In the genomic region with DNA sequence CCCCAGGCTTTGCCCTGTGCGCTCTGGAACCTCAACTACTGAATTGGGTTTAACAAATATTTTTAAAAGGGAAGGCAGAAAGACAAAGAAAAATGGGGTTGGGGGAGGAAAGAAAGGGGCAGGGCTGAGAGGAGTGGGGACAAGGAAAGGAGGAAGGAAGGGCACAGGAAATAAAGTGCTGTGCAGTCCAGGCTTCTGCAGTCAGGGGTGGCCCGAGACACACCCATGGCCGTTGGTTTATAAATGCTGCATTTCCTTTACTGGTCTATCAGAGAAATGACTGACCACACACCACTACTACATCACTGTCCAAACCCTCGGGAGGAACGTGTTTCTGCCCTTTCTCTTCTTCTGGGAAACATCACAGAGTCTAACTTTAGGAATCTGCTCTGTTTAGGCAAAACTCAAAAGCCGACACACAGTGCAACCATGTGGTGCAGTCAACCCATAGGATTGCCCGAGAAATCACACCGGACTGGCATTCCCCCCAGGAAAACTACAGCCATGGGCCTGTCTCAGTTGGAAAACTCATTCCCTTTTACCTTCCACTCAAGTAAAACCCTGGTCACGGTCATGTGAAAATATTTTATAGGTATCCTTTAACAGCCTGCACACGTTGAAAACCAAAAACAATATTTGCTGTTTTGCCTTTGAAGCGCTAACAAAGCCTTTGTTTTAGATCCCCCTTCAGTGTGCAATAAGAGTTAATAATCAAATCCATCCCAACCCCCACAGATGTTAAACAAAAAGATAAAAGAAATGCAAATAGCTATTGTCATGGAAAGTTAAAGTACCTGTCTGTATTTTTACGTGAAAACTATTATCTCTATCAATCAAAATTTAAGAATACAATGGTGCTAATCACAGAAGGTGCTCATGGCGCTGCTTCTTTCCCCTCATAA, we compare ENCODE assay signal across 9 mouse cellular contexts.
DNase-seq lines count a peak whose midpoint lies in the region; ATAC-seq and TF ChIP-seq lines count a peak whose summit lies in the region.
"Had no signal": no experiment of that assay in that cellular context is flagged by ENCODE, and none has a peak within 500 bp of the region (broad histone marks: within the 10 kb centered on the region; RNA-seq: fewer than 3 reads in every experiment).

No protein-coding gene starts in this region.

- H3K4me2 ChIP-seq in limb, embryonic 13.5 days (replicated peaks), result 0 out of 2 replicates have a peak overlapping the region, but pooled peaks have one; percentile 12
- H3K4me2 ChIP-seq in intestine, postnatal 0 days (replicated peaks; ENCODE audit: low read depth), result peak overlapping the region; percentile 63

- no peak for DNase-seq in limb, embryonic 10.5 days (ENCODE audit: low spot score)
- no peak for DNase-seq in embryonic facial prominence, embryonic 10.5 days (ENCODE audit: low spot score)
- peak; percentile 55 for DNase-seq in naive thymus-derived CD4-positive, alpha-beta T cell, adult 2 months (ENCODE audit: low read depth)
- DNase-seq in left cerebral cortex, postnatal 14 days (ENCODE audit: low spot score in 2 of 2), result no peak
- DNase-seq in cerebellum, adult 2 months, result no peak

- ATAC-seq in limb, embryonic 13.5 days (ENCODE audit: low FRiP score, low read depth), result no peak
- ATAC-seq in intestine, postnatal 0 days, result no peak
- ATAC-seq: hindbrain, embryonic 16.5 days had no signal

- H3K4me3 ChIP-seq in limb, embryonic 13.5 days, result no peak overlapping the region
- H3K4me3 ChIP-seq in limb, embryonic 10.5 days, result no peak overlapping the region
- H3K4me3 ChIP-seq in embryonic facial prominence, embryonic 10.5 days, result no peak overlapping the region
- H3K4me3 ChIP-seq in intestine, postnatal 0 days (ENCODE audit: low read depth, low read length), result peak overlapping the region; percentile 20; the same call in 1 of the 2 replicates
- H3K4me3 ChIP-seq in cerebellum, adult 2 months (replicated peaks; ENCODE audit: insufficient read depth, low read depth, low read length), result no peak overlapping the region
- H3K4me3 ChIP-seq: myocyte had no signal

- no peaks in the 10 kb centered on the region for H3K9me3 ChIP-seq in limb, embryonic 13.5 days
- no peaks in the 10 kb centered on the region for H3K9me3 ChIP-seq in limb, embryonic 10.5 days (replicated peaks)
- no peaks in the 10 kb centered on the region for H3K9me3 ChIP-seq in embryonic facial prominence, embryonic 10.5 days
- H3K9me3 ChIP-seq in intestine, postnatal 0 days (ENCODE audit: control insufficient read depth), result no peaks in the 10 kb centered on the region

- no peaks in the 10 kb centered on the region for H3K36me3 ChIP-seq in limb, embryonic 13.5 days
- no peaks in the 10 kb centered on the region for H3K36me3 ChIP-seq in limb, embryonic 10.5 days
- H3K36me3 ChIP-seq in embryonic facial prominence, embryonic 10.5 days (replicated peaks), result no peaks in the 10 kb centered on the region
- no peaks in the 10 kb centered on the region for H3K36me3 ChIP-seq in intestine, postnatal 0 days (ENCODE audit: control insufficient read depth, insufficient read depth)

- intact Hi-C loops in left cerebral cortex, postnatal 14 days (cut with DNase I), result loop anchor here (10.0 kb wide), 2 partner anchors 240 to 740 kb away; no protein-coding TSS in a partner anchor

- no peaks in the 10 kb centered on the region for H3K27me3 ChIP-seq in limb, embryonic 13.5 days
- H3K27me3 ChIP-seq in limb, embryonic 10.5 days (ENCODE audit: low read depth, poor library complexity, severe bottlenecking), result peaks cover 34% of the 10 kb centered on the region
- H3K27me3 ChIP-seq in embryonic facial prominence, embryonic 10.5 days (replicated peaks; ENCODE audit: low read depth, poor library complexity, severe bottlenecking), result peaks cover 12% of the 10 kb centered on the region
- no peaks in the 10 kb centered on the region for H3K27me3 ChIP-seq in intestine, postnatal 0 days (replicated peaks; ENCODE audit: control insufficient read depth, insufficient read depth, low read length)
- no peaks in the 10 kb centered on the region for H3K27me3 ChIP-seq in cerebellum, adult 2 months (ENCODE audit: control insufficient read depth, insufficient read depth, low read length)

- WGBS in limb, embryonic 13.5 days, result 35% methylated on average over 13 of the region's 13 CpGs
- WGBS in limb, embryonic 10.5 days, result 41% methylated on average over 13 of the region's 13 CpGs
- WGBS in embryonic facial prominence, embryonic 10.5 days, result 31% methylated on average over 13 of the region's 13 CpGs
- WGBS in intestine, postnatal 0 days, result 26% methylated on average over 13 of the region's 13 CpGs
- WGBS in cerebellum, adult 2 months, result 91% methylated on average over 13 of the region's 13 CpGs

- no peak overlapping the region for H3K9ac ChIP-seq in limb, embryonic 13.5 days
- 0 out of 2 replicates have a peak overlapping the region, but pooled peaks have one; percentile 8 for H3K9ac ChIP-seq in intestine, postnatal 0 days (ENCODE audit: low read depth, low read length)

- no peak for TF ChIP-seq POLR2A in cerebellum, adult 2 months (IDR thresholded peaks at IDR 0.05; ENCODE audit: borderline replicate concordance, insufficient read depth, low read length)

- H3K4me1 ChIP-seq in limb, embryonic 13.5 days, result peaks cover 65% of the 10 kb centered on the region
- H3K4me1 ChIP-seq in limb, embryonic 10.5 days, result peaks cover 50% of the 10 kb centered on the region
- H3K4me1 ChIP-seq in embryonic facial prominence, embryonic 10.5 days, result peaks cover 83% of the 10 kb centered on the region
- H3K4me1 ChIP-seq in intestine, postnatal 0 days (replicated peaks; ENCODE audit: control insufficient read depth, insufficient read depth, low read length), result peaks cover 10% of the 10 kb centered on the region
- H3K4me1 ChIP-seq in cerebellum, adult 2 months (ENCODE audit: control insufficient read depth, insufficient read depth, low read length), result peaks cover 5% of the 10 kb centered on the region; the same call in 1 of the 2 replicates

- H3K27ac ChIP-seq in limb, embryonic 13.5 days, result no peak overlapping the region
- no peak overlapping the region for H3K27ac ChIP-seq in limb, embryonic 10.5 days
- H3K27ac ChIP-seq in embryonic facial prominence, embryonic 10.5 days (replicated peaks), result peak overlapping the region; percentile 44; the same call in 1 of the 2 replicates
- H3K27ac ChIP-seq in intestine, postnatal 0 days (ENCODE audit: low read depth, low read length), result peak overlapping the region; percentile 63
- H3K27ac ChIP-seq in cerebellum, adult 2 months (ENCODE audit: insufficient read depth, low read length), result no peak overlapping the region

- no peak for TF ChIP-seq CTCF in intestine, postnatal 0 days (IDR thresholded peaks at IDR 0.05; ENCODE audit: low read depth)
- TF ChIP-seq CTCF in cerebellum, adult 2 months (IDR thresholded peaks at IDR 0.05; ENCODE audit: borderline replicate concordance, insufficient read depth, low read depth, low read length), result no peak

Comparison
In these comparisons a context has a peak if more than half of its experiments do, and no peak if none do; other contexts are left out.
1. H3K27ac ChIP-seq: peak in embryonic facial prominence, embryonic 10.5 days (single experiment) and intestine, postnatal 0 days (single experiment); none in limb, embryonic 13.5 days (single experiment), limb, embryonic 10.5 days (single experiment) and cerebellum, adult 2 months (single experiment).